In genomic region chr14:121172065-121173036, GRCm38 (mm10) we compare ENCODE assay signal across 8 mouse cellular contexts.
DNase-seq lines count a peak whose midpoint lies in the region; TF ChIP-seq lines count a peak whose summit lies in the region.

No protein-coding gene starts in this region.

- H3K9me3 ChIP-seq in heart, embryonic 10.5 days = no peaks in the 10 kb centered on the region
- H3K9me3 ChIP-seq in embryonic facial prominence, embryonic 10.5 days = no peaks in the 10 kb centered on the region
- no peaks in the 10 kb centered on the region for H3K9me3 ChIP-seq in hindbrain, embryonic 10.5 days
- no peaks in the 10 kb centered on the region for H3K9me3 ChIP-seq in limb, embryonic 10.5 days (replicated peaks)

- peaks cover 5% of the 10 kb centered on the region for H3K4me1 ChIP-seq in heart, adult 2 months (ENCODE audit: control insufficient read depth, insufficient read depth, low read length)
- peaks cover 26% of the 10 kb centered on the region for H3K4me1 ChIP-seq in heart, embryonic 10.5 days
- H3K4me1 ChIP-seq in embryonic facial prominence, embryonic 10.5 days = peaks cover 35% of the 10 kb centered on the region
- H3K4me1 ChIP-seq in hindbrain, embryonic 10.5 days (replicated peaks) = peaks cover 15% of the 10 kb centered on the region
- peaks cover 78% of the 10 kb centered on the region for H3K4me1 ChIP-seq in limb, embryonic 10.5 days

- WGBS in heart, adult 2 months = 72% methylated on average over 19 of the region's 19 CpGs
- WGBS in heart, embryonic 10.5 days = 78% methylated on average over 19 of the region's 19 CpGs
- WGBS in embryonic facial prominence, embryonic 10.5 days = 68% methylated on average over 19 of the region's 19 CpGs
- 73% methylated on average over 19 of the region's 19 CpGs for WGBS in hindbrain, embryonic 10.5 days
- 55% methylated on average over 19 of the region's 19 CpGs for WGBS in limb, embryonic 10.5 days

- no peaks in the 10 kb centered on the region for H3K27me3 ChIP-seq in heart, adult 2 months (ENCODE audit: control insufficient read depth, insufficient read depth, low read length)
- H3K27me3 ChIP-seq in heart, embryonic 10.5 days (ENCODE audit: insufficient read depth, poor library complexity, severe bottlenecking) = no peaks in the 10 kb centered on the region
- H3K27me3 ChIP-seq in embryonic facial prominence, embryonic 10.5 days (replicated peaks; ENCODE audit: low read depth, poor library complexity, severe bottlenecking) = no peaks in the 10 kb centered on the region
- no peaks in the 10 kb centered on the region for H3K27me3 ChIP-seq in hindbrain, embryonic 10.5 days (ENCODE audit: insufficient read depth, poor library complexity, severe bottlenecking)
- no peaks in the 10 kb centered on the region for H3K27me3 ChIP-seq in limb, embryonic 10.5 days (ENCODE audit: low read depth, poor library complexity, severe bottlenecking)

- no peak overlapping the region for H3K9ac ChIP-seq in heart, adult 2 months (ENCODE audit: low read depth, low read length)

- H3K4me3 ChIP-seq in heart, adult 2 months = no peak overlapping the region
- no peak overlapping the region for H3K4me3 ChIP-seq in heart, embryonic 10.5 days
- H3K4me3 ChIP-seq in embryonic facial prominence, embryonic 10.5 days = no peak overlapping the region
- no peak overlapping the region for H3K4me3 ChIP-seq in hindbrain, embryonic 10.5 days
- H3K4me3 ChIP-seq in limb, embryonic 10.5 days = no peak overlapping the region

- TF ChIP-seq POLR2A in heart, adult 2 months (IDR thresholded peaks at IDR 0.05; ENCODE audit: insufficient read depth, low read depth, low read length) = no peak

- no peak for TF ChIP-seq EP300 in heart, adult 2 months (IDR thresholded peaks at IDR 0.05; ENCODE audit: insufficient read depth, low read depth, low read length)

- H3K79me2 ChIP-seq in heart, adult 2 months (replicated peaks; ENCODE audit: control insufficient read depth, insufficient read depth, low read length) = no peaks in the 10 kb centered on the region

- no peaks in the 10 kb centered on the region for H3K36me3 ChIP-seq in heart, adult 2 months (ENCODE audit: control insufficient read depth, insufficient read depth, low read length)
- 0 out of 2 replicates have a peak, but pooled peaks cover 4% of the 10 kb centered on the region for H3K36me3 ChIP-seq in heart, embryonic 10.5 days
- peaks cover 46% of the 10 kb centered on the region for H3K36me3 ChIP-seq in embryonic facial prominence, embryonic 10.5 days (replicated peaks)
- 0 out of 2 replicates have a peak, but pooled peaks cover 4% of the 10 kb centered on the region for H3K36me3 ChIP-seq in hindbrain, embryonic 10.5 days
- peaks cover 36% of the 10 kb centered on the region for H3K36me3 ChIP-seq in limb, embryonic 10.5 days

- H3K27ac ChIP-seq in heart, adult 2 months = no peak overlapping the region
- no peak overlapping the region for H3K27ac ChIP-seq in heart, embryonic 10.5 days
- peak overlapping the region; percentile 57; the same call in 1 of the 2 replicates for H3K27ac ChIP-seq in embryonic facial prominence, embryonic 10.5 days (replicated peaks)
- H3K27ac ChIP-seq in hindbrain, embryonic 10.5 days = peak overlapping the region; percentile 59; the same call in 1 of the 2 replicates
- peak overlapping the region; percentile 69 for H3K27ac ChIP-seq in limb, embryonic 10.5 days

- no peak for TF ChIP-seq CTCF in heart, adult 2 months (IDR thresholded peaks at IDR 0.05)

- DNase-seq in heart, adult 2 months = peak; percentile 29 to 36
- DNase-seq in heart, embryonic 10.5 days (ENCODE audit: low spot score) = no peak
- no peak for DNase-seq in embryonic facial prominence, embryonic 10.5 days (ENCODE audit: low spot score)
- no peak for DNase-seq in hindbrain, embryonic 10.5 days (ENCODE audit: low spot score)
- peak; percentile 47 for DNase-seq in limb, embryonic 10.5 days (ENCODE audit: low spot score)
- DNase-seq in right cerebral cortex, postnatal 25 days = peak; percentile 72
- DNase-seq in ovary, postnatal 10 days (ENCODE audit: low spot score) = no peak
- no peak for DNase-seq in spleen, postnatal 4 days (ENCODE audit: low spot score in 2 of 2)

- intact Hi-C loops in heart, adult 2 months (cut with DNase I) = no loop called here

Comparison
In these comparisons a context has a peak if more than half of its experiments do, and no peak if none do; other contexts are left out.
1. DNase-seq: peak in heart, adult 2 months (2 of 2), limb, embryonic 10.5 days (single experiment) and right cerebral cortex, postnatal 25 days (single experiment); none in heart, embryonic 10.5 days (single experiment), embryonic facial prominence, embryonic 10.5 days (single experiment), hindbrain, embryonic 10.5 days (single experiment), ovary, postnatal 10 days (single experiment) and spleen, postnatal 4 days (0 of 2).
2. H3K27ac ChIP-seq: peak in embryonic facial prominence, embryonic 10.5 days (single experiment), hindbrain, embryonic 10.5 days (single experiment) and limb, embryonic 10.5 days (single experiment); none in heart, adult 2 months (single experiment) and heart, embryonic 10.5 days (single experiment).